13 mouse cellular contexts compared by ENCODE assay signal in the genomic region with DNA sequence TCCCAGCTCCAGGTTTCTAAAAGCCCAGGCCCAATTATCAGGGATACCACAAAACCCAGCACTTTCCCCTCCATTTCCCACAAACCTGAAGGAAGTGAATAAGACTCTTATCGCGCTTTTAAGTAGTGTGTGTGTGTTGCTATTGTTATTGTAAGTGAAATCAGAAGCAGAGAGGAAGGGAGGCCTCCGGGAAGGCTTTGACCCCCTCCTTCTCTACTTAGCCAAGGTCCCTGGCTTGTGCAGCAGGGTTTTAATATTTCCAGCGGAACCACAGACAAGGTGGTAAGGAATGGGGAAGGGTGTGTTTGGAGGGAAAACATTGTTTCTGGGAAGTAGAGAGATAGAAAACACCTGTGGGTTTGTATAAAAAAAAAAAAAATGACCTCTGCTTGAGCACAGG. TPM values are rescaled to one million over a fixed set of nuclear protein-coding genes. Genes with fewer than 3 reads are reported as not detected.
DNase-seq lines count a peak whose midpoint lies in the region; ATAC-seq and TF ChIP-seq lines count a peak whose summit lies in the region.
"Had no signal": no experiment of that assay in that cellular context is flagged by ENCODE, and none has a peak within 500 bp of the region (broad histone marks: within the 10 kb centered on the region; RNA-seq: fewer than 3 reads in every experiment).

No protein-coding gene starts in this region.

- H3K9ac ChIP-seq in heart, embryonic 13.5 days = no peak overlapping the region
- no peak overlapping the region for H3K9ac ChIP-seq in midbrain, postnatal 0 days (replicated peaks; ENCODE audit: low read length, poor library complexity, severe bottlenecking)
- H3K9ac ChIP-seq: liver, embryonic 13.5 days; midbrain, embryonic 12.5 days; neural tube, embryonic 13.5 days had no signal

- H3K4me3 ChIP-seq in heart, embryonic 13.5 days = no peak overlapping the region
- H3K4me3 ChIP-seq in thymus, adult 2 months (ENCODE audit: control insufficient read depth, insufficient read depth, low read length) = no peak overlapping the region
- no peak overlapping the region for H3K4me3 ChIP-seq in limb, embryonic 10.5 days
- H3K4me3 ChIP-seq in midbrain, postnatal 0 days (ENCODE audit: low read depth, low read length) = no peak overlapping the region
- H3K4me3 ChIP-seq: liver, embryonic 13.5 days; midbrain, embryonic 12.5 days; neural tube, embryonic 13.5 days had no signal

- TF ChIP-seq CTCF in thymus, adult 2 months (IDR thresholded peaks at IDR 0.05; ENCODE audit: borderline replicate concordance, control insufficient read depth, extremely low read depth, insufficient read depth, low read length, poor library complexity) = no peak
- no peak for TF ChIP-seq CTCF in midbrain, postnatal 0 days (IDR thresholded peaks at IDR 0.05)

- TF ChIP-seq POLR2A in thymus, adult 2 months (IDR thresholded peaks at IDR 0.05; ENCODE audit: control insufficient read depth, extremely low read depth, insufficient read depth, low read length, poor library complexity) = no peak

- intact Hi-C loops in heart, postnatal 36 days (cut with DNase I) = no loop called here

- H3K4me1 ChIP-seq in heart, embryonic 13.5 days = peaks cover 38% of the 10 kb centered on the region
- H3K4me1 ChIP-seq in thymus, adult 2 months (replicated peaks; ENCODE audit: control insufficient read depth, insufficient read depth, low read length) = peaks cover 39% of the 10 kb centered on the region
- peaks cover 39% of the 10 kb centered on the region for H3K4me1 ChIP-seq in limb, embryonic 10.5 days
- no peaks in the 10 kb centered on the region for H3K4me1 ChIP-seq in midbrain, postnatal 0 days (ENCODE audit: insufficient read depth, low read length)
- H3K4me1 ChIP-seq: neural tube, embryonic 13.5 days had no signal

- no peaks in the 10 kb centered on the region for H3K9me3 ChIP-seq in heart, embryonic 13.5 days
- no peaks in the 10 kb centered on the region for H3K9me3 ChIP-seq in limb, embryonic 10.5 days (replicated peaks)
- no peaks in the 10 kb centered on the region for H3K9me3 ChIP-seq in midbrain, postnatal 0 days (ENCODE audit: low read length)
- H3K9me3 ChIP-seq: liver, embryonic 13.5 days; midbrain, embryonic 12.5 days; neural tube, embryonic 13.5 days had no signal

- no peaks in the 10 kb centered on the region for H3K27me3 ChIP-seq in heart, embryonic 13.5 days (replicated peaks)
- no peaks in the 10 kb centered on the region for H3K27me3 ChIP-seq in thymus, adult 2 months (ENCODE audit: control insufficient read depth, insufficient read depth, low read length)
- H3K27me3 ChIP-seq in limb, embryonic 10.5 days (ENCODE audit: low read depth, poor library complexity, severe bottlenecking) = no peaks in the 10 kb centered on the region
- H3K27me3 ChIP-seq in midbrain, postnatal 0 days (ENCODE audit: insufficient read depth, low read length) = no peaks in the 10 kb centered on the region
- H3K27me3 ChIP-seq: liver, embryonic 13.5 days; neural tube, embryonic 13.5 days had no signal

- H3K27ac ChIP-seq in heart, embryonic 13.5 days (replicated peaks) = peak overlapping the region; percentile 86
- H3K27ac ChIP-seq in thymus, adult 2 months (ENCODE audit: control insufficient read depth, insufficient read depth, low read length) = peak overlapping the region; percentile 80
- peak overlapping the region; percentile 64; the same call in 1 of the 2 replicates for H3K27ac ChIP-seq in limb, embryonic 10.5 days
- no peak overlapping the region for H3K27ac ChIP-seq in midbrain, postnatal 0 days (ENCODE audit: low read depth, low read length)
- H3K27ac ChIP-seq: midbrain, embryonic 12.5 days; neural tube, embryonic 13.5 days had no signal

- no peak overlapping the region for H3K4me2 ChIP-seq in heart, embryonic 13.5 days
- no peak overlapping the region for H3K4me2 ChIP-seq in midbrain, postnatal 0 days (ENCODE audit: low read depth, low read length, poor library complexity, severe bottlenecking)
- H3K4me2 ChIP-seq: liver, embryonic 13.5 days; midbrain, embryonic 12.5 days; neural tube, embryonic 13.5 days had no signal

- ATAC-seq in heart, embryonic 13.5 days (ENCODE audit: extremely low read depth, insufficient number of reproducible peaks, low FRiP score, low TSS enrichment) = 0 out of 2 replicates have a peak, but pooled peaks have one; percentile 26
- ATAC-seq in midbrain, postnatal 0 days (ENCODE audit: low FRiP score) = no peak

- WGBS in heart, embryonic 13.5 days = 27% methylated on average over 4 of the region's 4 CpGs
- 72% methylated on average over 4 of the region's 4 CpGs for WGBS in thymus, adult 2 months
- 56% methylated on average over 4 of the region's 4 CpGs for WGBS in limb, embryonic 10.5 days
- WGBS in midbrain, postnatal 0 days = 24% methylated on average over 4 of the region's 4 CpGs

- DNase-seq in heart, postnatal 36 days = no peak
- DNase-seq in thymus, adult 2 months = no peak
- DNase-seq in thymus, adult 18-20 months = no peak
- no peak for DNase-seq in limb, embryonic 10.5 days (ENCODE audit: low spot score)
- DNase-seq in cerebellum, postnatal 4 days (ENCODE audit: low spot score in 2 of 2) = no peak
- no peak for DNase-seq in midbrain, postnatal 0 days (ENCODE audit: low spot score)
- DNase-seq: adrenal gland, postnatal 36 days; cerebellum, adult 11-12 months; gastrocnemius, postnatal 10 days; liver, embryonic 13.5 days had no signal

- H3K36me3 ChIP-seq in heart, embryonic 13.5 days = no peaks in the 10 kb centered on the region
- no peaks in the 10 kb centered on the region for H3K36me3 ChIP-seq in thymus, adult 2 months (ENCODE audit: control insufficient read depth, insufficient read depth, low read length)
- H3K36me3 ChIP-seq in limb, embryonic 10.5 days = no peaks in the 10 kb centered on the region
- no peaks in the 10 kb centered on the region for H3K36me3 ChIP-seq in midbrain, postnatal 0 days (ENCODE audit: insufficient read depth, low read length)
- H3K36me3 ChIP-seq: liver, embryonic 13.5 days; midbrain, embryonic 12.5 days; neural tube, embryonic 13.5 days had no signal

RNA-seq across cellular contexts. Expression of a gene that starts 34.4 kb away (rescaled TPM):
- polyA plus RNA-seq in heart, embryonic 13.5 days (2015; fragmentation: Nextera tagmentation; extraction: Ambion mirVana) = 130 and 141 TPM in 2 replicates
- total RNA-seq in heart, postnatal 36 days (2021) = 10 to 100 TPM; 54.8 to 56.6 TPM
- polyA plus RNA-seq in thymus, adult 2 months (2012; rRNA removed) = 78.5 and 117 TPM in 2 replicates
- 148 and 162 TPM in 2 replicates for polyA plus RNA-seq in limb, embryonic 10.5 days (2016; fragmentation: Nextera tagmentation; extraction: Ambion mirVana)
- total RNA-seq in midbrain, postnatal 0 days (2014; rRNA removed) = 69.1 and 84.3 TPM in 2 replicates
- polyA plus RNA-seq in midbrain, postnatal 0 days (2015; fragmentation: Nextera tagmentation; extraction: Ambion mirVana) = 188 and 190 TPM in 2 replicates
